Mouse (Mus musculus) cerebellum, adult 2 months (tissue): ENCODE results near the gene Tbck.

Experiments used
- CTCF ChIP-seq: fragments of 200-500 bp; IDR thresholded peaks from 2 replicates; pipeline ENCODE4 v1.5.1; 2011; ENCODE audit warnings: low read depth, mild to moderate bottlenecking, control low read depth, low read length, moderate library complexity, borderline replicate concordance; ENCODE audit not compliant: insufficient read depth
- POLR2A ChIP-seq: fragments of 200-500 bp; IDR thresholded peaks from 2 replicates; pipeline ENCODE4 v1.6.1; 2011; ENCODE audit warnings: low read length, control low read depth, borderline replicate concordance; ENCODE audit not compliant: insufficient read depth

DNA sequence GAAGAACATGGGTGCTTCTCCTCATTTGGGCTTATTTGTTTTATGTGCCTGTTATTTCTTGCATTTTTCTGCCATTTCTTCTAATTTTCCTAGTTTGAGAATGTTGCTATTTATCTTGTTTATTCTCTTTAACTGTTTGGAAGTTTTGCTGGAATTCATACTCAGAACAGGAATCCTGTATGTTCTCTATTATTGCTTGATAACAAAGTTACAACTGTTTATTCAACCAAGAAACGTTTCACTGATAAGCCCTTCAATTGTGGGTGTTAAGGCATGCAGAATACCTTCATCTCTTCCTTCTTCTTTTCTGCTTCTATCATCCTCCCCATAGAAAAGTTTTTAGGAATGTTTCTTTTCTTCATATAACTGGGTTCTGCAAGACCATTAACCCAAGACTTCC lies 37.1 kb upstream of the Tbck start:
- TF ChIP-seq CTCF = no peak
- no peak for TF ChIP-seq POLR2A
